Mouse (Mus musculus) liver, postnatal 0 days (tissue): ENCODE results near the gene Rbl1.

Experiments used
- CTCF ChIP-seq: sonication (generic); IDR thresholded peaks from 2 replicates; pipeline ENCODE4 v1.5.1; 2016; ENCODE audit warnings: antibody characterized with exemption, low read depth
- EP300 ChIP-seq: IDR thresholded peaks from 2 replicates; pipeline ENCODE4 v1.6.1; 2016; ENCODE audit warnings: antibody characterized with exemption, low read depth, mild to moderate bottlenecking

- no peak for TF ChIP-seq CTCF
- TF ChIP-seq EP300 = no peak
These were observed 41.3 kb upstream of the Rbl1 start for GRCm38 (mm10) chr2:157245603-157246002.
